In the genomic region with DNA sequence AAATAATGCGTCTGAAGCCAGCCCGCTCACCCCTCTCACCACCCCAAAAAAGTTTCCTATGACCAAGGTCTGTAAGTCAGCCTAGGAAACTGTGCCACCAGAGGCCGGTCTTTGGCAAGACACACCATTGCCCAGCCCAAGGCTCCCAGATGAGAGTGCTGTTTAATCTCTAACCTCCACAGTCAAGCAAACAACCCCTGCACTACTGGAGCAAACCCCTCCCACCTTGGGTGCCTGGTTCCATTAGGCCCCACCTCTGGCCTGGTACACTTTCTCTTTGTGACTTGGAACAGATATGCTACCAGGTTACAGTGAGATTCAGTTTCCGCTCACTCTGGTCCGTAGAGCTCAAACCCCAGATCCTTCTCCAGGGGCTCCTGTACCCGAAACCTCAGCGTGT, we compare ENCODE assay signal across 12 mouse cellular contexts. TPM values are rescaled to one million over a fixed set of nuclear protein-coding genes. Genes with fewer than 3 reads are reported as not detected.
DNase-seq lines count a peak whose midpoint lies in the region; ATAC-seq and TF ChIP-seq lines count a peak whose summit lies in the region.
"Had no signal": no experiment of that assay in that cellular context is flagged by ENCODE, and none has a peak within 500 bp of the region (broad histone marks: within the 10 kb centered on the region; RNA-seq: fewer than 3 reads in every experiment).

No protein-coding gene starts in this region.

- TF ChIP-seq EP300 in lung, postnatal 0 days (IDR thresholded peaks at IDR 0.05) = no peak

- no peak for TF ChIP-seq CTCF in forebrain, postnatal 0 days (IDR thresholded peaks at IDR 0.05; ENCODE audit: low read depth)
- TF ChIP-seq CTCF in lung, postnatal 0 days (IDR thresholded peaks at IDR 0.05) = no peak

- no peak for ATAC-seq in forebrain, embryonic 14.5 days
- no peak for ATAC-seq in forebrain, postnatal 0 days
- no peak for ATAC-seq in embryonic facial prominence, embryonic 13.5 days (ENCODE audit: insufficient number of reproducible peaks, insufficient read depth, low FRiP score, low TSS enrichment, low read depth)
- ATAC-seq in lung, postnatal 0 days = peak; percentile 86
- no peak for ATAC-seq in megakaryocyte, adult 5-6 weeks (ENCODE audit: poor library complexity, severe bottlenecking)

- H3K4me3 ChIP-seq in forebrain, embryonic 14.5 days (ENCODE audit: low read depth, low read length) = no peak overlapping the region
- H3K4me3 ChIP-seq in forebrain, postnatal 0 days (ENCODE audit: low read depth, low read length) = no peak overlapping the region
- no peak overlapping the region for H3K4me3 ChIP-seq in embryonic facial prominence, embryonic 13.5 days
- no peak overlapping the region for H3K4me3 ChIP-seq in lung, postnatal 0 days (ENCODE audit: low read depth, low read length)

- 0 out of 2 replicates have a peak overlapping the region, but pooled peaks have one; percentile 27 for H3K27ac ChIP-seq in forebrain, embryonic 14.5 days (ENCODE audit: low read depth, low read length)
- no peak overlapping the region for H3K27ac ChIP-seq in forebrain, postnatal 0 days (ENCODE audit: low read depth, low read length)
- 0 out of 2 replicates have a peak overlapping the region, but pooled peaks have one; percentile 45 for H3K27ac ChIP-seq in embryonic facial prominence, embryonic 13.5 days
- peak overlapping the region; percentile 57; the same call in 1 of the 2 replicates for H3K27ac ChIP-seq in lung, postnatal 0 days (ENCODE audit: low read length)

- WGBS in forebrain, embryonic 14.5 days = 78% methylated on average over 7 of the region's 7 CpGs
- 77% methylated on average over 7 of the region's 7 CpGs for WGBS in forebrain, postnatal 0 days
- WGBS in embryonic facial prominence, embryonic 13.5 days = 64% methylated on average over 7 of the region's 7 CpGs
- WGBS in lung, postnatal 0 days = 65% methylated on average over 7 of the region's 7 CpGs

- H3K27me3 ChIP-seq in forebrain, embryonic 14.5 days (replicated peaks; ENCODE audit: control insufficient read depth, insufficient read depth, low read length) = no peaks in the 10 kb centered on the region
- no peaks in the 10 kb centered on the region for H3K27me3 ChIP-seq in forebrain, postnatal 0 days (ENCODE audit: insufficient read depth, low read length)
- H3K27me3 ChIP-seq in embryonic facial prominence, embryonic 13.5 days = no peaks in the 10 kb centered on the region; the same call in 1 of the 2 replicates
- no peaks in the 10 kb centered on the region for H3K27me3 ChIP-seq in lung, postnatal 0 days (replicated peaks; ENCODE audit: insufficient read depth, low read length)

- no peak overlapping the region for H3K4me2 ChIP-seq in forebrain, embryonic 14.5 days (ENCODE audit: low read length)
- no peak overlapping the region for H3K4me2 ChIP-seq in forebrain, postnatal 0 days (ENCODE audit: low read depth)
- peak overlapping the region; percentile 30; the same call in 1 of the 2 replicates for H3K4me2 ChIP-seq in embryonic facial prominence, embryonic 13.5 days
- H3K4me2 ChIP-seq in lung, postnatal 0 days (replicated peaks; ENCODE audit: low read depth, low read length) = peak overlapping the region; percentile 27

- H3K4me1 ChIP-seq in forebrain, embryonic 14.5 days (ENCODE audit: control insufficient read depth, insufficient read depth, low read length) = 0 out of 2 replicates have a peak, but pooled peaks cover 4% of the 10 kb centered on the region
- 0 out of 2 replicates have a peak, but pooled peaks cover 2% of the 10 kb centered on the region for H3K4me1 ChIP-seq in forebrain, postnatal 0 days (ENCODE audit: insufficient read depth)
- H3K4me1 ChIP-seq in embryonic facial prominence, embryonic 13.5 days = peaks cover 27% of the 10 kb centered on the region
- no peaks in the 10 kb centered on the region for H3K4me1 ChIP-seq in lung, postnatal 0 days (ENCODE audit: insufficient read depth, low read depth, low read length)

- no peak overlapping the region for H3K9ac ChIP-seq in forebrain, embryonic 14.5 days (ENCODE audit: low read length)
- no peak overlapping the region for H3K9ac ChIP-seq in forebrain, postnatal 0 days
- H3K9ac ChIP-seq in embryonic facial prominence, embryonic 13.5 days = no peak overlapping the region
- H3K9ac ChIP-seq in lung, postnatal 0 days (replicated peaks; ENCODE audit: low read depth) = no peak overlapping the region

- no peaks in the 10 kb centered on the region for H3K9me3 ChIP-seq in forebrain, embryonic 14.5 days (replicated peaks; ENCODE audit: control insufficient read depth, low read length)
- H3K9me3 ChIP-seq in forebrain, postnatal 0 days (ENCODE audit: low read length) = no peaks in the 10 kb centered on the region
- no peaks in the 10 kb centered on the region for H3K9me3 ChIP-seq in embryonic facial prominence, embryonic 13.5 days
- no peaks in the 10 kb centered on the region for H3K9me3 ChIP-seq in lung, postnatal 0 days (ENCODE audit: low read length)

- no peak for DNase-seq in forebrain, embryonic 14.5 days (ENCODE audit: low spot score)
- DNase-seq in forebrain, postnatal 0 days = no peak
- DNase-seq in kidney, postnatal 4 days = peak; percentile 32 to 63
- DNase-seq in lung, postnatal 0 days (ENCODE audit: low spot score) = peak; percentile 77
- DNase-seq in thymus, postnatal 36 days = no peak
- DNase-seq in heart, adult 11 months = no peak
- DNase-seq: cerebellum, adult 2 months had no signal

- peaks cover 32% of the 10 kb centered on the region for H3K36me3 ChIP-seq in forebrain, embryonic 14.5 days (ENCODE audit: control insufficient read depth, insufficient read depth, low read length)
- H3K36me3 ChIP-seq in forebrain, postnatal 0 days (ENCODE audit: insufficient read depth) = peaks cover 13% of the 10 kb centered on the region
- peaks cover 37% of the 10 kb centered on the region for H3K36me3 ChIP-seq in embryonic facial prominence, embryonic 13.5 days
- H3K36me3 ChIP-seq in lung, postnatal 0 days (ENCODE audit: insufficient read depth, low read length) = no peaks in the 10 kb centered on the region

RNA-seq across cellular contexts. Expression of a gene that starts 11.9 kb away (rescaled TPM):
- 79.1 and 93.9 TPM in 2 replicates for polyA plus RNA-seq in forebrain, embryonic 14.5 days (2014; fragmentation: Nextera tagmentation; extraction: Ambion mirVana)
- total RNA-seq in forebrain, postnatal 0 days (2014; rRNA removed) = 12.7 and 14.0 TPM in 2 replicates
- polyA plus RNA-seq in forebrain, postnatal 0 days (2015; fragmentation: Nextera tagmentation; extraction: Ambion mirVana) = 22.5 and 24.2 TPM in 2 replicates
- 150 TPM in 2 replicates for polyA plus RNA-seq in embryonic facial prominence, embryonic 13.5 days (2015; fragmentation: Nextera tagmentation; extraction: Ambion mirVana)
- 24.7 and 26.6 TPM in 2 replicates for polyA plus RNA-seq in lung, postnatal 0 days (2015; fragmentation: Nextera tagmentation; extraction: Ambion mirVana)
- 0.16 and 0.27 TPM in 2 replicates for total RNA-seq in megakaryocyte, adult 5-6 weeks (2015)
- not detected in 2 replicates for total RNA-seq in megakaryocyte, adult 5-6 weeks (2017)
- total RNA-seq: hematopoietic stem cell, adult 5-6 weeks had no signal

RNA-seq across cellular contexts. Expression of a gene that starts 41.3 kb away (rescaled TPM):
- polyA plus RNA-seq in forebrain, embryonic 14.5 days (2014; fragmentation: Nextera tagmentation; extraction: Ambion mirVana) = 107 and 121 TPM in 2 replicates
- total RNA-seq in forebrain, postnatal 0 days (2014; rRNA removed) = 129 and 201 TPM in 2 replicates
- 318 and 358 TPM in 2 replicates for polyA plus RNA-seq in forebrain, postnatal 0 days (2015; fragmentation: Nextera tagmentation; extraction: Ambion mirVana)
- 12.9 and 14.8 TPM in 2 replicates for polyA plus RNA-seq in embryonic facial prominence, embryonic 13.5 days (2015; fragmentation: Nextera tagmentation; extraction: Ambion mirVana)
- 88.3 and 112 TPM in 2 replicates for polyA plus RNA-seq in lung, postnatal 0 days (2015; fragmentation: Nextera tagmentation; extraction: Ambion mirVana)
- total RNA-seq in megakaryocyte, adult 5-6 weeks (2015) = not detected in 2 replicates
- total RNA-seq in megakaryocyte, adult 5-6 weeks (2017) = 0.28 and 0.33 TPM in 2 replicates
- total RNA-seq: hematopoietic stem cell, adult 5-6 weeks had no signal

RNA-seq across cellular contexts. Expression of a gene that starts 41.4 kb away (rescaled TPM):
- 0.63 and 0.80 TPM in 2 replicates for polyA plus RNA-seq in forebrain, embryonic 14.5 days (2014; fragmentation: Nextera tagmentation; extraction: Ambion mirVana)
- 1.1 and 1.8 TPM in 2 replicates for total RNA-seq in forebrain, postnatal 0 days (2014; rRNA removed)
- 1.0 and 1.2 TPM in 2 replicates for polyA plus RNA-seq in forebrain, postnatal 0 days (2015; fragmentation: Nextera tagmentation; extraction: Ambion mirVana)
- polyA plus RNA-seq in embryonic facial prominence, embryonic 13.5 days (2015; fragmentation: Nextera tagmentation; extraction: Ambion mirVana) = not detected in 2 replicates
- polyA plus RNA-seq in lung, postnatal 0 days (2015; fragmentation: Nextera tagmentation; extraction: Ambion mirVana) = 0.25 and 0.50 TPM in 2 replicates
- total RNA-seq in megakaryocyte, adult 5-6 weeks (2015) = not detected in 2 replicates
- total RNA-seq in megakaryocyte, adult 5-6 weeks (2017) = not detected in 2 replicates
- total RNA-seq: hematopoietic stem cell, adult 5-6 weeks had no signal
- polyA plus RNA-seq: C2C12 had no signal

RNA-seq across cellular contexts. Expression of a gene that starts 44.9 kb away (rescaled TPM):
- 0.11 and 0.89 TPM in 2 replicates for polyA plus RNA-seq in forebrain, embryonic 14.5 days (2014; fragmentation: Nextera tagmentation; extraction: Ambion mirVana)
- total RNA-seq in forebrain, postnatal 0 days (2014; rRNA removed) = 0.08 TPM in 1 of 2 replicates, not detected in the other
- polyA plus RNA-seq in forebrain, postnatal 0 days (2015; fragmentation: Nextera tagmentation; extraction: Ambion mirVana) = 0.08 and 0.28 TPM in 2 replicates
- not detected in 2 replicates for polyA plus RNA-seq in embryonic facial prominence, embryonic 13.5 days (2015; fragmentation: Nextera tagmentation; extraction: Ambion mirVana)
- not detected in 2 replicates for polyA plus RNA-seq in lung, postnatal 0 days (2015; fragmentation: Nextera tagmentation; extraction: Ambion mirVana)
- not detected in 2 replicates for total RNA-seq in megakaryocyte, adult 5-6 weeks (2015)
- total RNA-seq in megakaryocyte, adult 5-6 weeks (2017) = not detected in 2 replicates
- total RNA-seq: hematopoietic stem cell, adult 5-6 weeks had no signal
- polyA plus RNA-seq: C2C12; neural tube, embryonic 14.5 days had no signal

Comparison
In these comparisons a context has a peak if more than half of its experiments do, and no peak if none do; other contexts are left out.
1. DNase-seq: peak in kidney, postnatal 4 days (2 of 2) and lung, postnatal 0 days (single experiment); none in forebrain, embryonic 14.5 days (single experiment), forebrain, postnatal 0 days (single experiment), thymus, postnatal 36 days (0 of 2) and heart, adult 11 months (single experiment).
2. H3K4me2 ChIP-seq: peak in embryonic facial prominence, embryonic 13.5 days (single experiment) and lung, postnatal 0 days (single experiment); none in forebrain, embryonic 14.5 days (single experiment) and forebrain, postnatal 0 days (single experiment).